Mouse (Mus musculus) telencephalon, adult 2 months (tissue): ENCODE data around the gene Lpp.

ENCODE experiments used
- DNase-seq: peaks from one replicate; pipeline ENCODE4 v3.0.0-alpha.2; 2011; ENCODE audit warnings: low read depth, low spot score

Gene Lpp

GRCm38 (mm10) chr16:24434531-24435114, 41.3 kb downstream of the Lpp start:
- DNase-seq, result no peak

GRCm38 (mm10) chr16:24435115-24435553, 41.8 kb downstream of the Lpp start:
- DNase-seq, result no peak

GRCm38 (mm10) chr16:24438438-24438837, 45.1 kb downstream of the Lpp start:
- no peak for DNase-seq

- no peak for DNase-seq
These were observed 48.0 kb downstream of the Lpp start for GRCm38 (mm10) chr16:24441338-24441737.

GRCm38 (mm10) chr16:24442500-24443122, 49.3 kb downstream of the Lpp start:
- DNase-seq, result no peak

- DNase-seq, result no peak
These were observed 49.8 kb downstream of the Lpp start for GRCm38 (mm10) chr16:24443123-24443515.

- no peak for DNase-seq
These were observed 50.2 kb downstream of the Lpp start for GRCm38 (mm10) chr16:24443555-24443954.

- DNase-seq, result no peak
These were observed 51.5 kb downstream of the Lpp start for GRCm38 (mm10) chr16:24444818-24445217.

- no peak for DNase-seq
These were observed 52.2 kb downstream of the Lpp start for GRCm38 (mm10) chr16:24445473-24445872.

- DNase-seq, result no peak
These were observed 53.1 kb downstream of the Lpp start for GRCm38 (mm10) chr16:24446449-24446848.

- DNase-seq, result no peak
These were observed 54.6 kb downstream of the Lpp start for GRCm38 (mm10) chr16:24447666-24448492.

- no peak for DNase-seq
These were observed 55.2 kb downstream of the Lpp start for GRCm38 (mm10) chr16:24448493-24448845.

GRCm38 (mm10) chr16:24449806-24450205, 56.5 kb downstream of the Lpp start:
- no peak for DNase-seq

GRCm38 (mm10) chr16:24450256-24450655, 56.9 kb downstream of the Lpp start:
- DNase-seq, result no peak

- no peak for DNase-seq
These were observed 57.8 kb downstream of the Lpp start for GRCm38 (mm10) chr16:24451123-24451522.

- DNase-seq, result no peak
These were observed 60.2 kb downstream of the Lpp start for GRCm38 (mm10) chr16:24453536-24453935.

- no peak for DNase-seq
These were observed 61.2 kb downstream of the Lpp start for GRCm38 (mm10) chr16:24454493-24454892.

- no peak for DNase-seq
These were observed 62.1 kb downstream of the Lpp start for GRCm38 (mm10) chr16:24455361-24455855.

GRCm38 (mm10) chr16:24463842-24464241, 70.5 kb downstream of the Lpp start:
- DNase-seq, result no peak

GRCm38 (mm10) chr16:24464436-24464835, 71.1 kb downstream of the Lpp start:
- no peak for DNase-seq

- no peak for DNase-seq
These were observed 72.3 kb downstream of the Lpp start for GRCm38 (mm10) chr16:24465633-24466032.

GRCm38 (mm10) chr16:24467544-24468290, 74.4 kb downstream of the Lpp start:
- DNase-seq, result no peak
